Mouse (Mus musculus): Measurements from ENCODE around the gene Mup6. TPM values are rescaled to one million over a fixed set of nuclear protein-coding genes. Genes with fewer than 3 reads are reported as not detected.

Gene Mup6
- polyA plus RNA-seq (2014; fragmentation: Illumina TruSeq; extraction: RNeasy Lipid Tissue Mini Kit (QIAGEN cat#74804)) = 1.4 TPM

DNA sequence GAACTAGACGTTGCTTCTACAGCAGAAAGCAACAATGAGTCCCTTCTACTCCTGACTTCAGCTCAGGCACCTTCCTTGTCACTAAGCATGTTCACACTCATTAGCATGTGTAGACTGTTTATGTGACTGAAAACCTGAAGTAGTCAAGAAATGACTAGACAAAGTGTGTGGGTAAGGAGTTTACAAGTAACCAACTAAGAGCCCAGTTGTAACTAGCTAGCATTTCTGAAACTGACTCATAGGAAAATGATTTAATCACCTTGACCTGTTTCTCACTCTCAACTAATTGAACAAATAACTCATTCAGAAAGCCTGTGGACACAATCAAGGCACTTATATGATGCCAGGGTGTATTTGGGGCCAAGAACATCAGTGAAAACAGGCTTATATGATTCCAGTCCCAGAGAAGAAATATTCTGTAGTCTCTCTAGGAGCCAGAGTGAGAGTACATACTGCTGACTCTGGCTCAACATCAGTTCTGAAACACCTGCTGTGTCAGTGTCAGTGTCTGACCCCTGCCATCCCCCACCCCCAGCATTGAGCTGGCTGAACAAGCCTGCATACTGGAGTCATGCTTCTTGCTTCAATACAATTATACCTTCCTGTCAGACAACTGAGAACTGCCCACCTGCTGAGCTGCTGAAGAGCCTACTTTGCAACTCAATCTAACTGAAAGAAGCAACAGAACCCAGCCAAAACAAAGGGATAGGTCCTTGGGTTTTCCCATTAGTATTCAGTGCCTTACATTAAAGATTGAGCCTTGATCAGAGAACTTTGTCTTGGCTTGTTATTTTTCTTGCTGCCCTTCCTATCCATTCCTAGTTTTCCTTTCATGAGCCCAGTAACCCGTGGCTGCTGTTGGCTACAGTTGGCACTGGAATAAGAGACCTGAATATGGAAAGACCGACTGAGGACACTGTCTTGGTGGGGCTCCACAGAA lies at the start of gene Mup6:
Gene Mup6 (plus strand): TSS at position 890 of the 940 bp plus-strand sequence.

DNA sequence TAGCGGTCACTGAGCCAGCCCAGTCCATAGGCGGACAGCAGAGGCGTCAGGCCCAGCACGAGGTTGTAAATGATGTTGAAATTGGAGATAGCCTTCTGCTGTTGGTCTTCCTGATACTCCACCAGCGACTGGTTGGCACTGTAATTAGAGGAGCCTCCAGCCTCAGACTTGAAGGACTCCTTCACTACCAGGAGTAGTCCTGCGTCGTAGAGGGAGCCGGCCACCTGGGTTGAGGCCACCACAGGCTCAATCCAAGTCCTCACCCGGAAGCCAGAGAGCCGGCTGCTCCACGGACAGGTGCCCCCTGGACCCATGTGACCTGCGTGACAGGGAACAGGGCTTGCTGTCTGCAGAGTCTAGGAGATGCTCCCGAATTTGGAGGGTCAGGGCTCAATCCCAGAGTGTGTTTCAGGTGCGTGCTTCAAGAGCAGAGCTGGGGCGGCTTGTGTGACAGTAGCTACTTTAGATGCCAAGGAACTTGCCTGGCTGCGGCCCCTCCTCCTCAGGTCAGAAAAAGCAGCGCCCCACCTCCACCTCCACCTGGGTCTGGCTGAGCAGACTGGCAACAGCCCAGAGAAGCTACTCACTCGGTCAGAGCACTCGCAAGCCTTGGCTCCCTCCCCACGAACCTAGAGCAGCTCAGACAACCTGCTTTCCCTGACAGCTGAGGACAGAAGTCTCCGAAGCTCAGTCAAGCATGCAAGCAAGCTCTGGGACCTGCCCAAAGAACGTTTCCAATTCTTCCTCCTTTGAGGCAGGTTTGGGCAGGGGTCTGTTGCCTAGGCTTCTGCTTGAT lies 49.3 kb upstream of the Mup6 start, which contains the start of gene Slc46a2:
Gene Slc46a2 (minus strand): TSS at position 449 of the 796 bp plus-strand sequence.

DNA sequence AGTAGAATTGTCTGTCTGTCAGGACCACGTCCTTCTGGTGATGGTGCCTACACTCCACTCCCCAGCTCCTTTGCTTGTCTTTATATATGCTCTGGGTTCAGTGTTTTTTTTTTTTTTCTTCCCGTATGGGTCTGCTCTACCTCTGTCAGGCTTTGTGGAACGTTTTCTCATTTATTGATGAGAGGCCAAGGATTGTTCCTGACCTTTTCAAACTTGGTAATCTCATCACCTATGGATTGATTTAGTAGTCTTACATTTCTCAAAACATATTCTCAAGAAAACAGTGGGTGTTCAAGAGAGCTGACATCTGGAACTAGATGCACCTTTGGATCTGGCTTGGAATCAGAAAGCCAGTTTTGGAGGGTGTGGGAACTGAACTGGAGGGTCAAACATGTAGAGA lies 3.5 kb upstream of the Mup6 start, which contains the start of gene Mup4:
Gene Mup4 (minus strand): TSS at position 101 of the 400 bp plus-strand sequence.

Other genes starting within 250 kb of the Mup6 start
- gene Inip, start 162.7 kb upstream of the Mup6 start, polyA plus RNA-seq (2014; fragmentation: Illumina TruSeq; extraction: RNeasy Lipid Tissue Mini Kit (QIAGEN cat#74804)) = 74.2 TPM
- 5.8 TPM for gene Snx30, start 158.5 kb upstream of the Mup6 start, polyA plus RNA-seq (2014; fragmentation: Illumina TruSeq; extraction: RNeasy Lipid Tissue Mini Kit (QIAGEN cat#74804))
- gene Slc46a2, start 49.2 kb upstream of the Mup6 start, polyA plus RNA-seq (2014; fragmentation: Illumina TruSeq; extraction: RNeasy Lipid Tissue Mini Kit (QIAGEN cat#74804)) = not detected
- gene Mup4, start 3.6 kb upstream of the Mup6 start, polyA plus RNA-seq (2014; fragmentation: Illumina TruSeq; extraction: RNeasy Lipid Tissue Mini Kit (QIAGEN cat#74804)) = not detected
- not detected for gene Mup7, start 106.2 kb downstream of the Mup6 start, polyA plus RNA-seq (2014; fragmentation: Illumina TruSeq; extraction: RNeasy Lipid Tissue Mini Kit (QIAGEN cat#74804))
- not detected for gene Mup2, start 190.0 kb downstream of the Mup6 start, polyA plus RNA-seq (2014; fragmentation: Illumina TruSeq; extraction: RNeasy Lipid Tissue Mini Kit (QIAGEN cat#74804))